Mouse (Mus musculus) kidney, embryonic 16.5 days (tissue): ENCODE measurements around the gene Slc12a3. TPM values are rescaled to one million over a fixed set of nuclear protein-coding genes. Genes with fewer than 3 reads are reported as not detected.

Experiments used
- ATAC-seq: fragments of 200-750 bp; cut with Nextera tagmentation; 2 replicates; pipeline ENCODE4 v1.8.0; 2017; ENCODE audit warnings: moderate TSS enrichment; ENCODE audit not compliant: low FRiP score, low TSS enrichment
- H3K27ac ChIP-seq: fragments of 300-500 bp; sonication (generic); 2 replicates; pipeline ENCODE4 v1.5.1; 2014; ENCODE audit warnings: low read length
- H3K27me3 ChIP-seq: fragments of 300-500 bp; sonication (generic); 2 replicates; pipeline ENCODE4 v1.6.1; 2014; ENCODE audit warnings: low read length, control low read depth, mixed read lengths; ENCODE audit not compliant: insufficient read depth
- H3K36me3 ChIP-seq: fragments of 300-500 bp; sonication (generic); 2 replicates; pipeline ENCODE4 v1.6.1; 2014; ENCODE audit warnings: low read length, control low read depth, mixed read lengths; ENCODE audit not compliant: insufficient read depth
- H3K4me1 ChIP-seq: fragments of 300-500 bp; sonication (generic); 2 replicates; pipeline ENCODE4 v1.6.1; 2014; ENCODE audit warnings: low read length, control low read depth, mixed read lengths; ENCODE audit not compliant: insufficient read depth
- H3K4me2 ChIP-seq: fragments of 300-500 bp; sonication (generic); replicated peaks from 2 replicates; pipeline ENCODE4 v1.6.1; 2014; ENCODE audit warnings: low read depth, low read length
- H3K4me3 ChIP-seq: fragments of 300-500 bp; sonication (generic); 2 replicates; pipeline ENCODE4 v1.5.1; 2014; ENCODE audit warnings: mild to moderate bottlenecking, low read length
- H3K9ac ChIP-seq: fragments of 300-500 bp; sonication (generic); replicated peaks from 2 replicates; pipeline ENCODE4 v1.6.1; 2014; ENCODE audit warnings: low read length
- H3K9me3 ChIP-seq: fragments of 300-500 bp; sonication (generic); 2 replicates; pipeline ENCODE4 v1.6.1; 2016; ENCODE audit warnings: low read length, control low read depth
- WGBS: fragments of 180-500 bp; shearing (Covaris S2); extraction: QIAGEN DNeasy Blood & Tissue Kit; methylation state at CpG from one replicate; pipeline ENCODE4 v1.1.7; 2014; 5-methylcytosine and 5-hydroxymethylcytosine counted together
- microRNA counts: library from miRNA; unstranded; fragments of <30 nt; microRNA quantifications from one replicate; lab custom pipeline; 2016
- microRNA-seq: library from miRNA; unstranded; fragments of <30 nt; microRNA quantifications from one replicate; pipeline ENCODE4, GENCODE M21; 2016
- polyA plus RNA-seq: library from polyadenylated mRNA; unstranded; fragments of >200 nt; fragmentation: Nextera tagmentation; extraction: Ambion mirVana; gene quantifications from 2 replicates; pipeline ENCODE4 v1.2.1, GENCODE M21; 2015

The Slc12a3 gene
- polyA plus RNA-seq, 1 experiment from 2014 or later, result 16.6 TPM

- no peak for ATAC-seq
- H3K36me3 ChIP-seq, result no peaks in the 10 kb centered on the region
- no peak overlapping the region for H3K27ac ChIP-seq
- no peaks in the 10 kb centered on the region for H3K9me3 ChIP-seq
- no peak overlapping the region for H3K4me3 ChIP-seq
- WGBS, result 60% methylated on average over 8 of the region's 8 CpGs
- H3K4me1 ChIP-seq, result no peaks in the 10 kb centered on the region
- no peak overlapping the region for H3K9ac ChIP-seq
- no peak overlapping the region for H3K4me2 ChIP-seq
- H3K27me3 ChIP-seq, result no peaks in the 10 kb centered on the region
Measured at GRCm38 (mm10) chr8:94408443-94409080, 79.6 kb downstream of the Slc12a3 start.

GRCm38 (mm10) chr8:94409523-94409922, 80.5 kb downstream of the Slc12a3 start:
- Histone ChIP-seq H3K9ac (no peak overlapping the region), H3K4me2 (no peak overlapping the region), H3K27ac (no peak overlapping the region), H3K9me3 (no peaks in the 10 kb centered on the region), H3K4me3 (no peak overlapping the region), H3K27me3 (no peaks in the 10 kb centered on the region), H3K4me1 (no peaks in the 10 kb centered on the region), H3K36me3 (no peaks in the 10 kb centered on the region)
- ATAC-seq, result no peak
- 86% methylated on average over 7 of the region's 7 CpGs for WGBS

GRCm38 (mm10) chr8:94412518-94412917, 83.5 kb downstream of the Slc12a3 start:
- H3K36me3 ChIP-seq, result no peaks in the 10 kb centered on the region
- no peak for ATAC-seq
- WGBS, result 73% methylated on average over 6 of the region's 6 CpGs

GRCm38 (mm10) chr8:94413509-94413908, 84.5 kb downstream of the Slc12a3 start:
- H3K27ac ChIP-seq, result no peak overlapping the region
- H3K9me3 ChIP-seq, result no peaks in the 10 kb centered on the region
- H3K36me3 ChIP-seq, result no peaks in the 10 kb centered on the region
- no peaks in the 10 kb centered on the region for H3K4me1 ChIP-seq
- H3K4me3 ChIP-seq, result no peak overlapping the region
- H3K4me2 ChIP-seq, result no peak overlapping the region
- 79% methylated on average over 6 of the region's 6 CpGs for WGBS
- no peak for ATAC-seq
- no peaks in the 10 kb centered on the region for H3K27me3 ChIP-seq
- no peak overlapping the region for H3K9ac ChIP-seq

More at GRCm38 (mm10) chr8:94412518-94412917, 83.5 kb downstream of the Slc12a3 start:
- H3K27ac ChIP-seq, result no peak overlapping the region
- no peak overlapping the region for H3K4me3 ChIP-seq
- no peak overlapping the region for H3K9ac ChIP-seq
- H3K27me3 ChIP-seq, result no peaks in the 10 kb centered on the region
- H3K4me1 ChIP-seq, result no peaks in the 10 kb centered on the region
- no peak overlapping the region for H3K4me2 ChIP-seq
- no peaks in the 10 kb centered on the region for H3K9me3 ChIP-seq

- Histone ChIP-seq H3K4me1 (no peaks in the 10 kb centered on the region), H3K9ac (no peak overlapping the region), H3K4me2 (no peak overlapping the region), H3K9me3 (no peaks in the 10 kb centered on the region), H3K4me3 (no peak overlapping the region), H3K27me3 (no peaks in the 10 kb centered on the region), H3K36me3 (no peaks in the 10 kb centered on the region), H3K27ac (no peak overlapping the region)
- 45% methylated on average over 2 of the region's 2 CpGs for WGBS
- peak; percentile 51; the same call in 1 of the 2 replicates for ATAC-seq
Measured at GRCm38 (mm10) chr8:94415218-94415617, 86.2 kb downstream of the Slc12a3 start.

MicroRNAs within 50 kb of the gene (microRNA counts, 519-probe panel; counts per million panel counts)
- 3,285 counts per million, percentile 76 among the panel's probes with 10 or more counts for microRNA mmu-miR-138 (lab: Ali Mortazavi, UCI)

Small RNAs within 50 kb of the gene (microRNA-seq; reads per million reads assigned to microRNA genes)
- 46.8 reads per million, percentile 48 among the genes with 10 or more reads in this experiment for gene Mir138-2

Other genes starting within 250 kb of the Slc12a3 start
- 13.5 and 15.6 TPM in 2 replicates for gene Bbs2, start 230.3 kb upstream of the Slc12a3 start, polyA plus RNA-seq
- not detected in 2 replicates for gene Mt4, start 192.0 kb upstream of the Slc12a3 start, polyA plus RNA-seq
- 1.6 and 3.0 TPM in 2 replicates for gene Mt3, start 176.6 kb upstream of the Slc12a3 start, polyA plus RNA-seq
- gene Mt2, start 156.5 kb upstream of the Slc12a3 start, polyA plus RNA-seq, result 143 and 167 TPM in 2 replicates
- gene Mt1, start 150.1 kb upstream of the Slc12a3 start, polyA plus RNA-seq, result 543 and 568 TPM in 2 replicates
- gene Nup93, start 114.6 kb upstream of the Slc12a3 start, polyA plus RNA-seq, result 92.3 and 94.2 TPM in 2 replicates
- gene Herpud1, start 57.2 kb downstream of the Slc12a3 start, polyA plus RNA-seq, result 82.9 and 87.9 TPM in 2 replicates
- 0.15 TPM in 1 of 2 replicates, not detected in the other for gene Nlrc5, start 105.2 kb downstream of the Slc12a3 start, polyA plus RNA-seq
- 10.2 and 13.5 TPM in 2 replicates for gene Cpne2, start 203.8 kb downstream of the Slc12a3 start, polyA plus RNA-seq